Mouse (Mus musculus) C2C12 (cell line): ENCODE measurements around the gene Trp63.

Experiments
- CTCF ChIP-seq: IDR thresholded peaks from one replicate; pipeline ENCODE4 v1.5.1; 2011; ENCODE audit not compliant: control insufficient read depth, insufficient read depth, insufficient read length
- FOSL1 ChIP-seq: IDR thresholded peaks from one replicate; pipeline ENCODE4 v1.8.0; 2011; ENCODE audit warnings: mild to moderate bottlenecking, low read length; ENCODE audit not compliant: poor library complexity, insufficient read depth, severe bottlenecking

DNA sequence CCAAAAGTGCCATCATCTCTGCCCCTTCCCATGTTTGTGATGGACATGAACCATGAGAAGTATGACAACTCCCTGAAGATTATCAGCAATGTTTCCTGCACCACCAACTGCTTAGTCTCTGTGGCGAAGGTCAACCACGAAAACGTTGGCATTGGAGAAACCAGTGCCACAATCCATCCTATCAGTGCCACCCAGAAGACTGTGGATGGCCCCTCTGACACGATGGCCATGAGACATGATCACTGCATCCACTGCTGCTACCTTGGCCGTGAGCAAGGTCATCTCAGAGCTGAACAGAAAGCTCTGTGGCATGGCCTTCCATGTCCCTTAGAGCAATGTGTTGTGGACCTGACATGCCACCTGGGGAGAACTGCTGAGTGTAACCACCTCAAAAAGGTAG lies 43.4 kb downstream of the Trp63 start:
- TF ChIP-seq CTCF, result no peak
- no peak for TF ChIP-seq FOSL1
